Mouse (Mus musculus) layer of hippocampus, adult 9-10 months (tissue): ENCODE measurements around the gene Zp3.

Experiments
- DNase-seq: peaks from one replicate; pipeline ENCODE4 v3.0.0; 2022; ENCODE audit warnings: low spot score

Gene Zp3

GRCm38 (mm10) chr5:135979904-135980303 lies at the start of gene Zp3:
Zp3 (plus strand) TSS chr5:135980099.
- DNase-seq = no peak

GRCm38 (mm10) chr5:135931526-135931925 lies 48.4 kb upstream of the Zp3 start:
- DNase-seq = no peak

GRCm38 (mm10) chr5:135932359-135932758 lies 47.5 kb upstream of the Zp3 start:
- no peak for DNase-seq

GRCm38 (mm10) chr5:135933222-135933899 lies 46.5 kb upstream of the Zp3 start:
- DNase-seq = no peak

GRCm38 (mm10) chr5:135933900-135934441 lies 45.9 kb upstream of the Zp3 start:
- no peak for DNase-seq

GRCm38 (mm10) chr5:135934481-135935175 lies 45.3 kb upstream of the Zp3 start, which contains the start of gene Ywhag:
Ywhag (minus strand) TSS chr5:135934616.
- peak; percentile 92 for DNase-seq

GRCm38 (mm10) chr5:135935176-135935523 lies 44.7 kb upstream of the Zp3 start:
- DNase-seq = no peak

GRCm38 (mm10) chr5:135935641-135936190 lies 44.2 kb upstream of the Zp3 start:
- DNase-seq = no peak

GRCm38 (mm10) chr5:135940587-135940986 lies 39.3 kb upstream of the Zp3 start:
- no peak for DNase-seq

- no peak for DNase-seq
Observed at GRCm38 (mm10) chr5:135942710-135943109, 37.2 kb upstream of the Zp3 start.

GRCm38 (mm10) chr5:135945916-135946408 lies 33.9 kb upstream of the Zp3 start:
- DNase-seq = no peak

- DNase-seq = no peak
Observed at GRCm38 (mm10) chr5:135946621-135947020, 33.3 kb upstream of the Zp3 start.

GRCm38 (mm10) chr5:135950710-135951412 lies 29.0 kb upstream of the Zp3 start:
- no peak for DNase-seq

GRCm38 (mm10) chr5:135951660-135952059 lies 28.2 kb upstream of the Zp3 start:
- no peak for DNase-seq

GRCm38 (mm10) chr5:135952830-135953229 lies 27.1 kb upstream of the Zp3 start:
- DNase-seq = no peak

- DNase-seq = no peak
Observed at GRCm38 (mm10) chr5:135956300-135957206, 23.3 kb upstream of the Zp3 start.

- peak; percentile 87 for DNase-seq
Observed at GRCm38 (mm10) chr5:135957207-135957974, 22.5 kb upstream of the Zp3 start.

- DNase-seq = no peak
Observed at GRCm38 (mm10) chr5:135958367-135958766, 21.5 kb upstream of the Zp3 start.

GRCm38 (mm10) chr5:135959911-135960310 lies 20.0 kb upstream of the Zp3 start:
- no peak for DNase-seq

- no peak for DNase-seq
Observed at GRCm38 (mm10) chr5:135960909-135961635, 18.8 kb upstream of the Zp3 start.
